Mouse (Mus musculus): ENCODE measurements around the gene Zbtb17. TPM values are rescaled to one million over a fixed set of nuclear protein-coding genes. Genes with fewer than 3 reads are reported as not detected.
A peak's percentile ranks its signal among the peaks of the same experiment; 100 is the strongest.

Gene Zbtb17
- 42.0 and 49.2 TPM in 2 replicates for polyA plus RNA-seq (2014; fragmentation: Nextera tagmentation; extraction: Ambion mirVana)

GRCm38 (mm10) chr4:141444451-141445327 is at the start of gene Zbtb17:
TSS of gene Zbtb17 (plus strand) at chr4:141444654.
- peak; percentile 92 for ATAC-seq (ENCODE audit: low FRiP score, low TSS enrichment)
- peak within 1 kb of the TSS; percentile 98 for H3K9ac ChIP-seq (replicated peaks; ENCODE audit: low read length)
- H3K4me1 ChIP-seq (ENCODE audit: control insufficient read depth, insufficient read depth, low read length): peaks cover 9% of the 10 kb centered on the region
- DNase-seq: peak; percentile 97
- no peaks in the 10 kb centered on the region for H3K27me3 ChIP-seq (ENCODE audit: control insufficient read depth, insufficient read depth, low read length)
- H3K4me3 ChIP-seq (replicated peaks; ENCODE audit: low read depth, low read length): peak within 1 kb of the TSS; percentile 98
- H3K27ac ChIP-seq (replicated peaks; ENCODE audit: low read depth, low read length): peak within 1 kb of the TSS; percentile 83
- 1% methylated on average over 69 of the region's 102 CpGs for WGBS
- H3K9me3 ChIP-seq (ENCODE audit: control insufficient read depth, low read length): no peaks in the 10 kb centered on the region
- H3K4me2 ChIP-seq (ENCODE audit: low read length): peak within 1 kb of the TSS; percentile 65
- H3K36me3 ChIP-seq (ENCODE audit: control insufficient read depth, insufficient read depth, low read length): peaks cover 32% of the 10 kb centered on the region

DNA sequence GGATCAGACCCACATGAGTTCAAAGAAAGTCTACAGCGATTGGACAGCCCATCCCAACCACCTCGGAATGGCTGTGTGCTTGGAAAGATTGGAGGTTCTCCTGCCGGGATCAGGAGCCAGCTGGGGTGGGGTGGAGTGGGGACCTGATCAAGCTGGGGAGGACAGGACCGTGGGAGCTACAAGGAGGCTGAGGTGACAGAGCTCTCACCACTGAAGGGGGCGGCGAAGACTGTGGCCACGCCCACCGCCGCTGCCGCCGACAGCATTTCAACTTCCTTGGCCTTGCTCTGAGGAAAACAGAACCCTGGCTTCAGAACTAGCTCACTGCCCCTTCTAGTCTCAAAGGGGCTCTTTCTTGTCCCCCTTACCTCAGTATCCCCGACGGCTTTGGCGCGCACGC is 49.7 kb upstream of the Zbtb17 start:
- H3K36me3 ChIP-seq (ENCODE audit: control insufficient read depth, insufficient read depth, low read length): no peaks in the 10 kb centered on the region
- H3K9ac ChIP-seq (replicated peaks; ENCODE audit: low read length): no peak overlapping the region
- no peaks in the 10 kb centered on the region for H3K27me3 ChIP-seq (ENCODE audit: control insufficient read depth, insufficient read depth, low read length)
- no peaks in the 10 kb centered on the region for H3K4me1 ChIP-seq (ENCODE audit: control insufficient read depth, insufficient read depth, low read length)
- no peak overlapping the region for H3K4me3 ChIP-seq (replicated peaks; ENCODE audit: low read depth, low read length)
- no peak overlapping the region for H3K27ac ChIP-seq (replicated peaks; ENCODE audit: low read depth, low read length)
- H3K4me2 ChIP-seq (ENCODE audit: low read length): no peak overlapping the region
- DNase-seq (no peak), ATAC-seq (ENCODE audit: low FRiP score, low TSS enrichment) (no peak)
- no peaks in the 10 kb centered on the region for H3K9me3 ChIP-seq (ENCODE audit: control insufficient read depth, low read length)
- 17% methylated on average over 16 of the region's 16 CpGs for WGBS

DNA sequence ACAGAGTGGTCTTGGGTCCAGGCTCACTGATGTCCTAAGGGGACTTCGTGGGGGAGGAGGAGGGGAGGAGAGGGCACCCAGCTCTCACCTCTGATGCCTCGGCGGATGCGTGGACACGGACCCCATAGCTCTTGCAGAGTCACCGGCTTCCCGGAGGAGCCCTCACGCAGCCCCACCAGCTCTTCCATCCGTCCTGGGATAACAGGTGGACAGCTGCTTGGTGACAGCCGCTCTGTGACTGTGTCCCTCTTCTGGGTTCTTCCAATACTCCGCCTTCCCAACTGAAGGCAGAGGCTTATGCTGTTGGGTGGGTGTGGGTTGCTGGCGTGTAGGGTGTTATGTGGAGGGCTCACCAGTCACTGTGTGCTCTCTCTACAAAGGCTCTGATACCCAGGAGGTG is 46.6 kb upstream of the Zbtb17 start:
- 73% methylated on average over 12 of the region's 12 CpGs for WGBS
- Histone ChIP-seq H3K9ac (replicated peaks; ENCODE audit: low read length) (no peak overlapping the region), H3K4me2 (ENCODE audit: low read length) (no peak overlapping the region), H3K4me3 (replicated peaks; ENCODE audit: low read depth, low read length) (no peak overlapping the region), H3K36me3 (ENCODE audit: control insufficient read depth, insufficient read depth, low read length) (no peaks in the 10 kb centered on the region), H3K4me1 (ENCODE audit: control insufficient read depth, insufficient read depth, low read length) (no peaks in the 10 kb centered on the region), H3K27ac (replicated peaks; ENCODE audit: low read depth, low read length) (no peak overlapping the region), H3K9me3 (ENCODE audit: control insufficient read depth, low read length) (no peaks in the 10 kb centered on the region), H3K27me3 (ENCODE audit: control insufficient read depth, insufficient read depth, low read length) (no peaks in the 10 kb centered on the region)
- ATAC-seq (ENCODE audit: low FRiP score, low TSS enrichment): no peak
- DNase-seq: no peak

DNA sequence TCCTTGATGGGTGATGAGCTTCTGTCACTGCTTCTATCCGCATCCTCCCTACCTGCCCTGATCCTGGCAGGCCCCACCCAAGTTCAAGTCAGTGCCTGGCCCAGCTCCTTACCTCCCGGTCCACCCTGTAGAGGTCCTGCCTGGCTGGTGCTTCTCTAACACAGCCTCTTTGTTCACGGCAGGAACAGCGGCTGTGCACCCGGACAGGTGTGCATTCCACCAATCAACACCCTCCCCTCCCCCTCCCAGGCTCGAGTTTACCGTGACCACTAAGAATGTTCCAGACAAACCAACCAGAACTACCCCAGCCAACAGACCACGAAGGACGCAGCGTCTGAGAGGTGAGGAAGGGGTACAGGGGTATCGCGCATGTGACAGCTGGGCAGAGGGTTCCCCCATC is 45.9 kb upstream of the Zbtb17 start, which contains the start of gene Clcnka:
Gene Clcnka (minus strand): TSS at position 180 of the 400 bp plus-strand sequence.
- ATAC-seq (ENCODE audit: low FRiP score, low TSS enrichment) (no peak), DNase-seq (no peak)
- Histone ChIP-seq H3K9ac (replicated peaks; ENCODE audit: low read length) (no peak within 1 kb of the TSS), H3K4me2 (ENCODE audit: low read length) (no peak within 1 kb of the TSS), H3K27me3 (ENCODE audit: control insufficient read depth, insufficient read depth, low read length) (no peaks in the 10 kb centered on the region), H3K27ac (replicated peaks; ENCODE audit: low read depth, low read length) (no peak within 1 kb of the TSS), H3K9me3 (ENCODE audit: control insufficient read depth, low read length) (no peaks in the 10 kb centered on the region), H3K36me3 (ENCODE audit: control insufficient read depth, insufficient read depth, low read length) (no peaks in the 10 kb centered on the region), H3K4me1 (ENCODE audit: control insufficient read depth, insufficient read depth, low read length) (no peaks in the 10 kb centered on the region), H3K4me3 (replicated peaks; ENCODE audit: low read depth, low read length) (no peak within 1 kb of the TSS)
- WGBS: 65% methylated on average over 12 of the region's 12 CpGs

- Histone ChIP-seq H3K4me3 (replicated peaks; ENCODE audit: low read depth, low read length) (no peak overlapping the region), H3K36me3 (ENCODE audit: control insufficient read depth, insufficient read depth, low read length) (no peaks in the 10 kb centered on the region), H3K4me2 (ENCODE audit: low read length) (no peak overlapping the region), H3K9me3 (ENCODE audit: control insufficient read depth, low read length) (no peaks in the 10 kb centered on the region), H3K9ac (replicated peaks; ENCODE audit: low read length) (no peak overlapping the region), H3K27ac (replicated peaks; ENCODE audit: low read depth, low read length) (no peak overlapping the region), H3K4me1 (ENCODE audit: control insufficient read depth, insufficient read depth, low read length) (no peaks in the 10 kb centered on the region), H3K27me3 (ENCODE audit: control insufficient read depth, insufficient read depth, low read length) (no peaks in the 10 kb centered on the region)
- 90% methylated on average over 15 of the region's 15 CpGs for WGBS
- no peak for DNase-seq
- no peak for ATAC-seq (ENCODE audit: low FRiP score, low TSS enrichment)
These were observed 44.3 kb upstream of the Zbtb17 start for GRCm38 (mm10) chr4:141400171-141400570.

DNA sequence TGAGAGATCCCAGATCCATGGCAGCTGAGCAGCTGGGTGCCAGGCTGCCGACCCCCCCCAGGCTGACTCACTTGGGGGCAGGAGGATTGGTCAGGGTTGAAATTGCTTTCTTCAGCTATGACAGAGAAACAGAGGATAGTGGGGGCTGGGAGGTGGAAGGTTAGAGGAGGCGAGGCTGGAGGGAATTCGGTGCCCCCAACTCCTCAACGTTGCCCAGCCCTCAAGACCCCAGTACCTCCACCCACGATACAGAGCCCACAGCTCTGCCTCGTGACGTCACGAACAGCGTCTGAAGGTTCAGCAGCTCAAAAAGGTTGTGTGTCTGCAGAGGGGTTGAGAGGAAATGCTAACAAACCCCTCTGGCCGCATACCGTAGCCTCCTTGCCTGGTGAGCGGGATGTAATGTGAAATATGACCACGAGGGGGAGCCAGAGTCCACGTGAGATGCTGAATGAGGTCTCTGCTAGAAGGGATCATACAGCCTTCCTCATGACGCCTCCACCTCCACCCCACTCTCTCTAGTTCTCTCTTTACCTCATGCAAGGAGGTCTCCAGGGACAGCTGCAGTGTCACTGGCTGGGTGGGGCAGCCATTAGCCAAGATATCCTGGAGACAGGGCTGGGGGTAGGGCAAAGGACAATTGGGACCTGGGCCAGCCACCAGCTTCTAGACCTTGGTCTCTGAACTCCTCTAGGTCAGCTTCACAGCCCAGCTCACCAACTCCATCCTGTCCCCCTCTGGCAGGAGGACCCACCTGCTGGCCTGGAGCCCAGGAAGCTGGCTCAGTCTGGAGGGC is 39.7 kb upstream of the Zbtb17 start:
- 15% methylated on average over 15 of the region's 15 CpGs for WGBS

GRCm38 (mm10) chr4:141405314-141405622 is 39.2 kb upstream of the Zbtb17 start:
- no peak for ATAC-seq (ENCODE audit: low FRiP score, low TSS enrichment)
- Histone ChIP-seq H3K36me3 (ENCODE audit: control insufficient read depth, insufficient read depth, low read length) (no peaks in the 10 kb centered on the region), H3K4me1 (ENCODE audit: control insufficient read depth, insufficient read depth, low read length) (no peaks in the 10 kb centered on the region), H3K9me3 (ENCODE audit: control insufficient read depth, low read length) (no peaks in the 10 kb centered on the region), H3K4me2 (ENCODE audit: low read length) (no peak overlapping the region), H3K27ac (replicated peaks; ENCODE audit: low read depth, low read length) (no peak overlapping the region), H3K27me3 (ENCODE audit: control insufficient read depth, insufficient read depth, low read length) (no peaks in the 10 kb centered on the region), H3K9ac (replicated peaks; ENCODE audit: low read length) (no peak overlapping the region), H3K4me3 (replicated peaks; ENCODE audit: low read depth, low read length) (no peak overlapping the region)
- DNase-seq: no peak
- WGBS: 90% methylated on average over 3 of the region's 3 CpGs

More for the DNA sequence above, 39.7 kb upstream of the Zbtb17 start:
- no peaks in the 10 kb centered on the region for H3K36me3 ChIP-seq (ENCODE audit: control insufficient read depth, insufficient read depth, low read length)
- H3K4me1 ChIP-seq (ENCODE audit: control insufficient read depth, insufficient read depth, low read length): no peaks in the 10 kb centered on the region
- H3K4me2 ChIP-seq (ENCODE audit: low read length): peak overlapping the region; percentile 40
- ATAC-seq (ENCODE audit: low FRiP score, low TSS enrichment) (peak; percentile 76), DNase-seq (peak; percentile 93)
- H3K9ac ChIP-seq (replicated peaks; ENCODE audit: low read length): 0 out of 2 replicates have a peak overlapping the region, but pooled peaks have one; percentile 36
- H3K4me3 ChIP-seq (replicated peaks; ENCODE audit: low read depth, low read length): no peak overlapping the region
- H3K27me3 ChIP-seq (ENCODE audit: control insufficient read depth, insufficient read depth, low read length): no peaks in the 10 kb centered on the region
- H3K27ac ChIP-seq (replicated peaks; ENCODE audit: low read depth, low read length): no peak overlapping the region
- no peaks in the 10 kb centered on the region for H3K9me3 ChIP-seq (ENCODE audit: control insufficient read depth, low read length)

- ATAC-seq (ENCODE audit: low FRiP score, low TSS enrichment) (no peak), DNase-seq (peak; percentile 47)
- Histone ChIP-seq H3K4me2 (ENCODE audit: low read length) (no peak overlapping the region), H3K4me1 (ENCODE audit: control insufficient read depth, insufficient read depth, low read length) (no peaks in the 10 kb centered on the region), H3K36me3 (ENCODE audit: control insufficient read depth, insufficient read depth, low read length) (no peaks in the 10 kb centered on the region), H3K27ac (replicated peaks; ENCODE audit: low read depth, low read length) (no peak overlapping the region), H3K9me3 (ENCODE audit: control insufficient read depth, low read length) (no peaks in the 10 kb centered on the region), H3K27me3 (ENCODE audit: control insufficient read depth, insufficient read depth, low read length) (no peaks in the 10 kb centered on the region), H3K4me3 (replicated peaks; ENCODE audit: low read depth, low read length) (no peak overlapping the region), H3K9ac (replicated peaks; ENCODE audit: low read length) (no peak overlapping the region)
- 53% methylated on average over 14 of the region's 14 CpGs for WGBS
These were observed 37.7 kb upstream of the Zbtb17 start for GRCm38 (mm10) chr4:141406516-141407299.
